Mouse (Mus musculus): ENCODE measurements around the gene Zkscan2. TPM values are rescaled to one million over a fixed set of nuclear protein-coding genes. Genes with fewer than 3 reads are reported as not detected.

The Zkscan2 gene
- total RNA-seq (2023) = 0.09 TPM

DNA sequence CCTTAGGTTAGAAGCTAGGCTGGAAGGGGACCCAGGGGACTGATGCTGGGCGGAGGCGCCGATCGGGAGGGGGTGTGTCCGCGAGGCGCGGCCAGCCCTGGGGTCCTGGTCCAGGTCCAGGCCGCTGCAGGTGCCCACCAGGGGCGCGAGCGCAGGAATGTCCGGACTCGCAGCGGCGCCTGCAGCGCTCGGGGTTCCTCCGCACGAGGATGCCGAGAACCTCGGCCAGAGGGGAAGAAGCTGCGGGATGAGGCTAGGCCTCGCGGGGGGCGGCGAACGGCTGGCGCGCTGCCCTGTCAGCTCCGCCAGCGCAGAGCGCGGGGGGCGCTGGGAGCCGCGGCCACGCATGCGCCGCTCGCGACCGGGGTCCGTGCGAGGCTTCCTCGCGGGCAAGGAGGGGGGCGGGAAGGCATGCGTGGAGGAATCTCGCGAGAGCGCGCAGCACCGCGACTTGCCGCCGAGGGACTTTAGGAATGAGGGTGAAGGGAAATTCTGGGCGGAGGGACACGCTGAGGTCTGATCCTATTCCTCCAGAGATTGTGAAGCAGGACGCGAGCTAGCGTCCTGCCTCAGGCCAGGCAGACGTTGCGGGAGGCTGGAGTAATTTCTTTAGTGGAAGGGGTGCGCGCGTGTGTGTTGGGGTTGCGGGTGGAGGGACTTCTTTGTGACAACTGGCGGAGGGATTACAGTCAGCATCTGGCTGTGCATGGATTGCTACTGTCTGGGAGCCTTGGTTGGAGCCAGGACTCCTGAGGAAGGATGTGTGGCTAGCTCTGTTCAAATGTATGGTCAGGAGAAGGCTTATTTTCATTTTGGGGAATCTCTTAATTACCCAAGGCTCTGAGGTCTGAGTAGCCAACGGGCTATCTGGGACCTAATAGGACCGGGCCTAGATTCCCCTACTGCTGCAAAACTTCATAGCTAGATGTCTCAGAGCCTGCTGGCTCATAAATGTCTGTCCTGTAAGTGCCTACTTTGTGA, at the start of gene Zkscan2:
Zkscan2 (minus strand) TSS at position 211 of the 981 bp plus-strand sequence.

DNA sequence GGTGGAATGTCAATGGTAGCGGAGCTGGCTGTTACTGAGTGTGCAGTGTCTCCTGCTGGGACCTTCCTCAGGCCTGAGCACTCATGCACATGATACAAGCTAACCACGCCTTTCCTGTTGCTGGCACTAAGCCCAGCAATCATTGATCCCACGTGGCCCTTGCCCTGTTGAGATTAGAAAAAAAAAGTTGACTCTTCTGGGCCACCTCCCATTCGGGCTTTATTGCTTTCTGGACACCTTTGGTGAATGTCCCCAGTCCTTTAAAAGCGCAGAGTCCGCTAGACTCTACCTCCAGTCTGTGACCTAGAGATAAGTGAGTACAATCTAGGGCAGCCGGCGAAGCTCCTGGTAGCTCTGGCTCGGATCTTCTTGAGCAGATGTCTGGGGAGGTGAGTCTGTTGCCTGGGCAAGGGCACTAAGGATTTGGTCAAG, 38.2 kb downstream of the Zkscan2 start, which contains the start of gene Aqp8:
Aqp8 (plus strand) TSS at position 222 of the 432 bp plus-strand sequence.

Other genes with a start within 250 kb of the Zkscan2 start
- 16.5 TPM for gene Lcmt1, start 130.7 kb downstream of the Zkscan2 start, total RNA-seq (2023)
- 90.0 TPM for gene Arhgap17, start 130.5 kb downstream of the Zkscan2 start, total RNA-seq (2023)
- not detected for gene Aqp8, start 38.2 kb downstream of the Zkscan2 start, total RNA-seq (2023)

All from CD4-positive naive resting alpha-beta T cell, adult 76 days (primary cell).